Mouse (Mus musculus): ENCODE data around the gene Setd5.

The Setd5 gene

DNA sequence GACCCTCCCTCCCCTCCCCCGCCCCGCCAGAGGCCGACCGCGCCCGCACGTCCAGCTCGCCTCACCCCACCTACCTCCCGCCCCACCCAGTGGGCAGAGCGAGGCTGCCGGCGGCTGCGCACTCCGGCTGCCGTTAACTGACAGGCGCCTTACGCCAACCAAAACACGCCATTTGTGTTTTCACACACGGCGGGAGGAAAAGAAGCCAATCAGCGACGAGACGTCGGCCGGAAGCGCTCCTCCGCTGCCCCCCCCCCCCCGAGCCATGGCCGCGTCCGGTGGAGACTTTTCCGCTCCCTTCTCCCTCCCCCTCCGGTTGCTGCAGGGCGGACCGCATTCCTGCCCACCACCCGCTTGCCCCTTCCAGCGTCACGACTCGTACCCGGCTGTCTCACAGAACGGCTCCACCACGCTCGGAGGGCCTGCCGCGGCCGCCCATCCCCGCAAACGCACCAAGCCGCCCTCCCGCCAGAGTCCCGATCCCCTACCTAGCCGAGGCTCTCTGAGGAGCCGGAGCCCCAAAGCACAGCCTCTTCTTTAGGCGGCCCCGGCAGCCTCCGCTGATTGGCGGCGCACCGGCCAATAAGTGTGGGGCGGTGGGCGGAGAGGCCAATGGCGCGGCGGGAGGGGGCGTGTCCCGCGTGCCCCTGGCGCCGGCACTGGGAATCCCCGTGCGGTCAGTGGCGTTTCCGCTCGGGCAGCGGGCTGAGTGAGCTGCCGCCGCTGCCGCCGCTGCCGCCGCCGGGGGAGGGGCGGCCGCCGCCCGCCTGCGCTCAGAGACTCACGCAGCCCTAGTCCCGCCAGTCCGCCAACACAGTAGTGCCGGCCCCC, at the start of gene Setd5:
Gene Setd5, plus strand, starts transcription at position 680 of the 831 bp plus-strand sequence.
- peak; percentile 96 for DNase-seq (ENCODE audit: low read depth, low spot score)

DNA sequence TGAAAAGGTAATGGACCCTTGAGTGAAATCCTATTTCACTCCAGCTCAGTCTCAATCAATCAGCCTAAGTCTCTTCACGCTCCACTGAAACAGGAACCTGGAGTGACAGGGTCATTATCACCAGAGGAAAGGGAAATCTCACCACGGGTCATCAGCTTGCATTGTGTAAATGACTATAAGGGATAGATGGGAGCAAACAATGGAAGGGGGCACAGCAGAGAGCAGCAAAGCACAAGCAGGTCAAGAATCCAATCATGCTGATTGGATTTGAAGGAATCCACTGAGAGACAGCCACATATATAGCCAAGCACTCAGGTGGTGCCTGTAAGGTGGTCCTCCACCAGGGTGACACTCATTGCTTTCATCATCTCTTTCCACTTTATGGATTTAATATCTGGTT, 49.7 kb upstream of the Setd5 start:
- DNase-seq (ENCODE audit: low read depth, low spot score), result peak; percentile 64

DNA sequence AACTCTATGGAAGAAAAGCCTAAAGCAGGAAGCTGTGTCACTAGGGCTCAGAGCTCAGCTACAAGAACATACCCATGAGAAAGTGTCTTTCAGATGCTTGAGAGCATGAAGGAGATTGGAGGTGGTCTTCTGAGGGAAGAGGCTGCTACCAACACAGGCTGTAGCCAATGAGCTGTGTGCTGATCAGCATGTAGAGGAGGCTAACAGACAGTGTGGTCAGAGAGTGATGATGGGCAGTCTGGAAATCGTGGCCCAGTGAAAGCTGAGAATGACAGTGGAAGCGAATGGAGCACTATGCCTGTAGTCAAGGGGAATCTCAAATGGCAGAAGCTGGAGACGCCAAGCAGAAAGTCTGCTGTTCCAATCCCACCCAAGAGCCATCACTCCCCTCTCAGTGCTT, 48.2 kb upstream of the Setd5 start:
- DNase-seq (ENCODE audit: low read depth, low spot score), result no peak

DNA sequence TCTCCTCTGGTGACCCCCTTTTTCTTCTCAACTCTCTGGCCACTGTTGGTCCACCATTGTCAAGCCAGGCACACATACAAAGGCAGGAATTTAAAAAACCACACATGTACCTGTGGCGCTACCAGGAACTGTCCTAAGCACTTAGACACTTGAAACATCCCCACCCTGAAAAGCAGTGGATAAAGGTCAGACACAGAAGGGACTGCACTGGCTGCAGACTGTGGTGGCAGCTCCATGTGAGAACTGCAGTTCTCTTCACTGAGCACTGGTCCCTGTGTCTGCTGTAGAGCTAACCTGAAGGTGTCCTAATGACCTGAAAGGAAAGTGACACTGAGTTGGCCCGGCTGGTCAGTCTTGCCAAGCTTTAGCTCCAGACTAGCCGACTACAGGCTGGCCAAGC, 46.6 kb upstream of the Setd5 start:
- no peak for DNase-seq (ENCODE audit: low read depth, low spot score)

DNA sequence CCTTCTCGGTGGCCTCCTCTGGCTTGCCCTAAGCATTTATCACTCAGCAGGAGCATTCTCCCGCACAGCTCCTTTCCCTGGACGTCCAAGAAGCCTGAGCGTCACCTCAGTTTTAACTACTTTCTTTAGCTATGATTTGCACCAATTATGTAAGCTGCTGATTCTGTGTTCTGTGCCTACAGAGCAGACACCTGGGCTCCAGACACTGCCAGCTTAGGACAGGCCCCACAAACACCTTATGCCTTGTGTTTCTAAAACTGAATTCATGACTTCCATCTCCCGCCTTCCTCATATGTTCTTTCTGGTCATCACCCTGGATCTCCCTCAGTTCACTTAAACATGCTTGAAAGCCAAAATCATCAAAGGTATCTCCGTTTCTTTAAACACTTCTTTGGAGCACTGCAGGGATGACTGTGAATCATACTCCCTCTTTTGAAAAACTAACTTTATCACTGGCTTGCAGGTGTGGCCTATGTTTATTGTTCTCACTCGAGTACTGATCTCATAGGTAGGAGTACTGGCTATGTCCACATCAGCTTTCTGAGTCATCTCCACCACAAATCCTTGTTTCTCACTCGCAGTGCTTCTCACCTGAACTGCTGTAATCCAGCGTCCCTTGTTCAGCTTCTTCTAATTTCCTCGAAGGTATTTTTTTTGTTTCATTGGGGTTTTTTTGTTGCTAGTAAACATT, 46.0 kb upstream of the Setd5 start:
- DNase-seq (ENCODE audit: low read depth, low spot score), result no peak

DNA sequence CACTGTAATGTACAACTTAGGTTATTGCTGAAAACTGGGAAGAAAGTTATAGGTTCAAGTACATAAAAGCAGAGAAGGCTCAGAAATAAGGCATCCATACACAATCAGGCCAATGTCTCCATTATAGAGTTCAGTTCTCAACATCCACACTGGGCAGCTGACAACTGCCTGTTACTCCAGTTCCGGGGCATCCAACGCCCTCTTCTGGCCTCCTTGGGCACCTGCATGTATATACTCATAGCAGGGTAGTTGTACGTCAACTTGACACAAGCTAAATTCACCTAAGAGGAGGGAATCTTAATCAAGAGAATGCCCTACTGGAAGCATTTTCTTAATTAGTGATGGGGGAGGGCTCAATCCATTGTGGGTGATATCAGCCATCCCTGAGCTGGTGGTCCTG, 45.0 kb upstream of the Setd5 start:
- DNase-seq (ENCODE audit: low read depth, low spot score), result no peak

DNA sequence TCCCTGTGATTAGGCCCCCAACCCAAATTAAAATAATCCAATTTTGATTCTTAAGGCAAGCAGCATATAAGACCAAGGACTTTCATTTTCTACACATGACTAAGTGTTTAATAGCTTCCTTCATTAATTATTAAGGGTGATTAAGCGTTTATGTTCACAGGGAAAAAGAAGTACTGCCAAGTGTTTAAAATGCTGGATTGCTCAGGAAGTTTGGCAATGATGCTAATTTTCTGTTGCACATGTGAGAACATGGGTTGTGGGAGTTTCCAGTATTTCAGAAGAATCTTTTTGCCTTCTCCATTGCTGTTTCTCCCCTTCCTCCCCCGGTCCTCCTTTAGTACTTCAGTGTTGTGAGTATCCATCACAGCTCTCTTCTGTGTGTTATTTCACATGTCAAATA, 44.0 kb upstream of the Setd5 start:
- no peak for DNase-seq (ENCODE audit: low read depth, low spot score)

DNA sequence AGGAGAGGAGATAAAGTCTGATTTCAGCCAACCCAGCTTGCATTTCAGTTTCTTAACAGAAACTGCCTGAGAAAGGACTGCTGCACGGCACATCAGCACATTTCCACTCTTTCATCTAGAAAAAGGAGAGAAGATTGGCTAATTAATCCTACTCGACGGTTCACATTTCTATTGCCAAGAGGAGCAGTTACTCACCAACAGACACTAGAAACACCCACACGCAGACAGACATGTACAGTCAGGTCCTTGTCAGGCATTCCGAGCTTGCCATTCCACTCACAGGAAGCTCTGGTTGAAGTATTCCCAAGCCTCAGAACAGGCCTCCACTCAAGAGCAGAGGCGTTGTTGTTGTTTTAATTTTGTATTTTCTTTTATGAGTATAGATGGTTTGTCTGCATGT, 42.7 kb upstream of the Setd5 start:
- DNase-seq (ENCODE audit: low read depth, low spot score), result no peak

DNA sequence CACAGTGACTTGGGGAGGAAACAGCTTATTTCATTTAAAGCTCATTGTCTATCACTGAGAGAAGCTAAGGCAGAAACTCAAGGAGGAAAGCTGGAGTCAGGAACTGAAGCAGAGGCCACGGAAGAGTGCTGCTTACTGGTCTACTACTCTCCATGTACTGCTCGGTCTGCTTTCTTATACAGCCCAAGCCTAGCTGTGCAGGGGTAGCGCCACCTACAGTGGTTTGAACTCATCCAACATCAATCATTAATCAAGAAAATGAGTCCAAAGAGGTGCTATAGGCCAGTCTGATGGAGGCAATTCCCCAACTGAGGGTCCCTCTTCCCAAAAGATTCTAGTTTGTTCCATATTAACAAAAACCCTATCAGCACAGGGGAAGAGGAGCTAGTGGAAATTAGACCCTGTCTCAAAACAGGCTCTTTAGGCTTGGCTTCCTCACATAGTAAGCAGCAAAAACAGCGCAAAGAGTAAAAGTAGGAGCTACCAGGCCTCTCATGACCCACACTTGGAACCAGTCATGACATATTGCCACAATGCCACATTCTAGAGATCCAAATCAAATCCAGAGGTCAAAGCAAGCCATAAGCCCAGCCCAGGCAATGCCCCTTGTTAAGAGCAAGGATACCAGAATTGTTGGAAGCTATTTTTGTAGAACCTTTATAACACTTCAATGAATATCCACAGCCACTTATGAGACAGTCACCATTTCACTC, 40.5 kb upstream of the Setd5 start:
- no peak for DNase-seq (ENCODE audit: low read depth, low spot score)

DNA sequence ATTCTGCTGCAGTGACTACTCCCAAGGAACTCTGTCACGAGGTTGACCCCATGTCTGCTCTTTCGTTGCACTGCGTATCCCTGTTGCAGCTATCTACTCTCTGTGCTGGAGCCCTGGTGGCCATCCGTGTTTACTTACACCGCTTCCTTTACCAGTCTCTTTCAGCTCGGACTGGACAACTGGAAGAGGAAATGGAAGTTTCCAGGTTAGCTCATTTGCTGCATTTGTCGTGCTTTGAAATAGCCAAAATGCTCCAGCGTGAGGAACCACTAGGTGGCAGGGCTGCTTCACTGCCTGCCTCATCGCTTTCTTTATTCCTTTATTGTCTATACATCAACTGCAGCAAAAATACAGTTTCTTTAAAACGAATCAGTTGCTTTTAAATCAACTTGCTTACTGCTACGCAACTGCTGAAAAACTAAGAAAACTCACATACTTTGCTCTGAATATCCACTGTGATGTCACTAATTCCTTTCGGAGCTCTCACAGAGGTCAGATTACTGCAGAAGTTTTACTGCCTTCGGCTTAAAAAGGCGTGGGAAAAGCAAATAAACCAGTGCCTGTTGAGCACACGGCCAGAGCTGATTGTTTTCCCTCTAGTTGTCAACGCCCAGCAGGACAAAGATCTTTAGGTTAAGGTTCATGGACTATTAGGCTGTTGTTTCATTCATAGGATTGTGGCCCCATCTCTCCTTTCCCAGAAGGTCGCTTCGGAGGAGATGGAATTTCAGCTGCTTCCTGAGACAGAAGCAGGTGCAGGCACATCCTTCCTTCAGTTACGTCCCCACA, 39.0 kb upstream of the Setd5 start:
- peak; percentile 64 for DNase-seq (ENCODE audit: low read depth, low spot score)

DNA sequence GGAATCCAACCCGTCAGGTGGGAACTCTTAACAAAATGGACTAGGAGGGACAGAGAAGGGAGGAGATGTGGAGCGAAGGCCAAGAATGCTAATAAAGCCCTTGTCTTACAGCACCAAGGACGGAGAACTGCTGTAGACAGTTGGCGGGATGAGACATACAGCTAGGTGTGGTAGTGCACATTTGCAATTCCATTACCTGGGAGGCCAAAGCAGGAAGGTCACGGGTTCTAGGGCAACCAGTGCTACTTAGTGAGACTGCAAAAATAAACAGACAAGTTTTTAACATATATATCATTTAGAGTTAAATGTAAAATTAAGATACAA, 38.5 kb upstream of the Setd5 start:
- no peak for DNase-seq (ENCODE audit: low read depth, low spot score)

DNA sequence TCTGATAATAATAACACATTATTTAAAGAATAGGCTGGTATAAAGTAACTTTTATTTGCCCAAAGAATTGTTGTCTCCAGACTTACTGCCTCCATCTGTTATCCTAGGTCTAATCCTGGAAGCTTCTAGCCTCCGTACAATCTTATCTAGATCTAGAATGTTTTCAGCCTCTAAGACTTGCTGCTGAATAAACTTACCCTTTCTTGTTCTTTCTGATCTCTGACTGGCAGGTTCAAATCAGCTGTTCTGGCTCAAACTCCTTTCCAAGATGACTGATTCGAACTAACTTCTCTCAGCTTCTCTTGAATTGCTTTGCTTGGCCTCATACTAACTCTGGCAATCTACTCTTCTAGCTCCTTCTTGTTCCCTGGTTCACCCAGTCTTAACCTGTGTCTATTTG, 36.8 kb upstream of the Setd5 start:
- no peak for DNase-seq (ENCODE audit: low read depth, low spot score)

DNA sequence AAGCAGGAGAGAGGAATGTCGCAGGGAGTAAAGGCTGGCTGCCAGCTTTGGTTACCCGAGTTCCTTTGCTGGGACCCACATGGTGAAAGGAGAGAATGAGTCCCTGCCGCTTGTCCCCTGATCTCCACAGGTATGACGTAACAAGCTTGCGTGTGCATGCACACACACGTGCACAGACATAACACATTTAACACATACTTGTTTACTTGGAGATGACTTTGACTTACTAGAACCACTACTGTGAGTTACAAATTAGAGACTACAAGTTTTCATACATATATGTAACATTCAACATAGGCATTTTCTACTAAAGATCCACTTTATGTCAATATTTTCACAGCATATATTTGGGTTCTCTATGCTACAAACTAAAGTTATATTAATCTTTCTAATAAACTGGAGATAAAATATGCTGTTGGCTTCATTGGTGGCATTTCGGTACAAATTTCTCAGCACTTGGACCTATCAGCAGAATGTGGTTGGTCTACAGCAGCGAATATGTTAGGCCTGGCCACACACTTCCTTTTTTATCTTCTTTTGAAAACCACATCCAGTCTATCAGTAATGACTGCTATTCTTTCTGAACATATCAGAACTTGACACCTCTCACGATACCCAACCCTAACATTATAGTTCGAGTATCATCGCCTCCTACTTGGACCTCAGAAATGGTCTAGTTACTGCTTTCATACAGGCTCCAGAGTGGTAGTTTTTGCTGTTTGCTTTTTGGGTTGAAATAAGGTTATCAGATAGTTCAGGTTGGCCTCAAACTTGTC, 35.8 kb upstream of the Setd5 start:
- DNase-seq (ENCODE audit: low read depth, low spot score), result no peak

DNA sequence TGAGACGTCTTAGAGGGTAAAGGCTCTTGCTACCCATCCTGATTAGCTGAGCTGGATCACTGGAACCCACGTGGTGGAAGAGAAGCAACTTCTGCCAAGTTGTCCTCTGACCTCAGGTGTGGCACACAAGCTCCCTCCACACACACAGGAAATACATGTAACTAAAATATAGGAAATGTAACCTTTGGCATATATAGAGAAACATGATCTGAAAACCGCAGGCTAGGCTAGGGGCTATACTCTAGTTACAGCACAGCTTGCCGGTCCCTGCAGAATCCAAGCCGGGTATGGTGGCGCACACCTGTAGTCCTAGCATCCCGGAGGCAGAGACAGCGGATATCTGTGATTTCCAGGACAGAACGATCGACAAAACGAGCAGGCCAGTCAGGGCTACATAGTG, 31.6 kb upstream of the Setd5 start:
- no peak for DNase-seq (ENCODE audit: low read depth, low spot score)

DNA sequence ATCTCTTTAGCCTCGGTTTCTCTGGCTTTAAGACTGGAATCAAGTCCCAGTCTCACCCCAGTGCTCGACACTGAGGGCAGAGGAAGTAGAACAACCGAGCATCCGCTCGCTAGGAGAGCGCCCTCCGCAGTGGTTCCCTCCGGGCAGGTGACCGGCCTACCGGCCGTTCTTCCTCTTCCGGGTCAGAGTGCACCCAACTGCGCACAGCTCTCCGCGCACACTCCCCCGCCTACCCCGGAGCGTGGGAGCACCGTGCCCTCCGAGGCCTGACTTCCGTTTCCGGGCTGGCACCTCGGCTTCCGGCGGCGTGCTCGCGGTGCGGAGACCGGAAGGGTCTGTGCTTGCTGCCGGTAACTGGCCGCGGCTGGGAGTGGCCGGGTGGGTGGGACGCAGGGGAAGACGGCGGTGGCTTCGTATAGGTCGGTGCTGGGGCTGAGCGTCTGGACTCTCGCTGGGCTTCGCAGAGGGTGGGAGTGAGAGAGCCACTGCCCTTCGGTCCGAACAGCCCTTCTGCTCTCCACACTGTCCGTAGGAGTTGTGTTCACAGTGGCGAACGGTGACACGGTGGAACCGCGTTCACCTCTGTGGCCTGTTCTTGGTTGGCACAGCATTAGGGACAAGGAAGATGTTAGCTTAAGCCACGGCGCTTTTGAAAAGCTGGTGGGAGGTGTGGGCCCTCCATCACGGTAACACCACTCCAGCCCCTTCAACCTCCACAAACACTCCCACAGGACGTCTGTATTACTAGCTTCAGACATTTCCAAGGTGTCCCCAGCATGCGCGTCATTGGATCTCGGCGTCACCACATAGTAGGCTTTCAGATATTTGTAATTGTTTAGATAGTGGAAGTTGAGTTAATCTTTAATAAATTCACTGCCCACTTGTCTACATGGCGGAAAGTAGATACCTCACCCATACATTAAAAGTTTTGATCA, 30.9 kb upstream of the Setd5 start, which contains the start of gene Thumpd3:
Gene Thumpd3, plus strand, starts transcription at position 185 of the 935 bp plus-strand sequence.
- DNase-seq (ENCODE audit: low read depth, low spot score), result peak; percentile 99

DNA sequence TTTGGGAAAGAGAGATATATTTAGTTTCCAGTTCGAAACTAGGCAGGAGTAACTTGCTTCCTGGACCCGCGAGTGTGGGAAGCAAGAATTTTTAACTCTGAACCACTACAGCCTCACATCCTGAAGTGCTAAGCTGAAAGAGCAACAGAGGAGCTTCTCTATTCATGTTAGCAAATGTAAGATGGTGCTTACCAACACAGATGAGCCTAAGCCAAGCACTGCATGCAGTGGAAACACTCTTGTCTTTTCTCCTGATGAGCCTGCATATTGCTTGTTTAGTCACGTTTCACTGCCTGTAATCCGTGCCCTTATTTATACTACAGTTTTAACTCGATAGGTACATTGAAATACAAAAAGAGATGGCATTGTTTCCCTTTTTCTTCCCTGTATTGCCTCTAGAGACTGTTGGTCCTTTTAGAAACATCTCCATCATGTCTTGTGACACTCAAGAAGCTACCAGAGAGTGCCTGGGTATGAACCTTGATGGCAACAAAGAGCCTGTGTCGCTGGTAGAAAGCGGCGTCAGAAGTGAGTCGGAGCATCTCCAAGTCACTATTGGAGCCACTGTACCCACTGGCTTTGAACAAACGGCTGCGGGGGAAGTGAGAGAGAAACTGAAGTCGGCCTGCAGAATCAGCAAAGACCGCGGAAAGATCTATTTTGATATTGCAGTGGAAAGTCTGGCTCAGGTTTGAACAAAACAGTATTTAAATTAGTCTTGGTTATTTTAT, 30.0 kb upstream of the Setd5 start:
- no peak for DNase-seq (ENCODE audit: low read depth, low spot score)

DNA sequence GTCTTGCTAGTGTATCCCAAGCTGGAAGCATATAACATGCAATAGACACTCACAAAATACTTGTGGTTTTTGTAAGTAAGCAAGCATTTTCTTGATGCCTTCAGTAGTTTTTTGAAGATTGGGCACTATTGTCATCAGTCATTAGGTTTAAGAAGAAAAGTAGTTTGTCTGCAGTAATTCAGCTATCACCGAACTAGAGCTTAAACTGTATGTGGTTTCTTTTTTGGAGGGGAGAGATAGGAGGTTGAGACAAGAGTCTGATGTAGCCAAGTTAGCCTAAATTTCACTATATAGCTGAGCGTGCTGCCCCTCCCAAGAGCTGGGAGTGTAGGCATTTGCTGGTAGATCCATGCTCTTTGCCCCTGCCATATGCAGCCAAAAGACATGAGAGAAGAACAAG, 28.8 kb upstream of the Setd5 start:
- no peak for DNase-seq (ENCODE audit: low read depth, low spot score)

DNA sequence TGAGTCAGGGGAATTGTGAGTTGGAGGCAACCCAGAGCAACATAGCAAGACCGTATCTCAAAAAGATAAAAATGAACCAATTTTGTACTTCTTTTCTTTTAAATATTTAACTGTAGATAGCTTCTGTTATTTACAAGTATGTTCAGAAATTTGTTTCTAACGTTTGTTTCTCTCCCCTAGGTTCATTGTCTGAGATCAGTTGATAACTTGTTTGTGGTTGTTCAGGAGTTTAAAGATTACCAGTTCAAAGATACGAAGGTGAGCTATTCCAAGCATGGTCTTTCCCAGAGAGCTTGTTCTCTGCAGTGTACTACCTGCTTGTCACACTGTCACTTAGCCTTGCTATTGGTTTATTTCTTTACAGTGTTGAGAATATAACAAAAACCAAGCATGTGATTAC, 28.0 kb upstream of the Setd5 start:
- no peak for DNase-seq (ENCODE audit: low read depth, low spot score)

DNA sequence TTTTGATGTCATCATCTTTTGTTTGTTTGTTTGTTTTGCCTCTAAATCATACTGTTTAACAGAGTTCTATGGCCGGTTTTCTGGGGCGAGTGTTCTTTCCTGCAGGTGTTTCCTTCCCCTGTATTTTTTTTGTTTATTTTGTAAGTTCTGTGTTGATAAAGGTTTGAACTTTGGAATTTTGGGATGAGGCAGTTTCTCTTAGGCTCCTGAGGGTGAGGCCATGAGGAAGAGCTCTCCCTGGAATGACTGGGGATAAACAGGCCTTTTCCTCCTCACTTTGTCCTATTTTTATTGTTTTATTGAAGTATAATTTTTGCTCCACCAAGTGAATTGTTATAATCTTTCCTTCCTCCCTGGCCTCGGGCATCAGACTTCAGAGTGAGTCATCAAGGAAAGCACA, 24.2 kb upstream of the Setd5 start:
- DNase-seq (ENCODE audit: low read depth, low spot score), result no peak

Data from mesoderm, embryonic 11.5 days (tissue).